Mouse (Mus musculus): ENCODE results near the gene Rexo4. TPM values are rescaled to one million over a fixed set of nuclear protein-coding genes. Genes with fewer than 3 reads are reported as not detected.

Gene Rexo4
- polyA plus RNA-seq, 1 experiment from 2014 or later = 49.7 TPM

GRCm38 (mm10) chr2:26907109-26907508, 57.1 kb downstream of the Rexo4 start:
- peaks cover 21% of the 10 kb centered on the region for H3K4me1 ChIP-seq (ENCODE audit: control insufficient read depth, insufficient read depth, low read length)
- no peak overlapping the region for H3K4me2 ChIP-seq (replicated peaks; ENCODE audit: low read depth, low read length)
- H3K27me3 ChIP-seq (ENCODE audit: control insufficient read depth, insufficient read depth, low read length) = no peaks in the 10 kb centered on the region
- H3K27ac ChIP-seq (ENCODE audit: low read depth, low read length) = no peak overlapping the region
- H3K36me3 ChIP-seq (ENCODE audit: control insufficient read depth, insufficient read depth, low read length) = peaks cover 42% of the 10 kb centered on the region
- no peaks in the 10 kb centered on the region for H3K9me3 ChIP-seq (ENCODE audit: control insufficient read depth, low read length)
- WGBS = 54% methylated on average over 4 of the region's 4 CpGs
- H3K9ac ChIP-seq (ENCODE audit: low read depth, low read length) = no peak overlapping the region
- no peak overlapping the region for H3K4me3 ChIP-seq (ENCODE audit: low read length)
- ATAC-seq (ENCODE audit: low FRiP score, low TSS enrichment) = no peak

GRCm38 (mm10) chr2:26906431-26906830, 57.8 kb downstream of the Rexo4 start:
- Histone ChIP-seq H3K36me3 (ENCODE audit: control insufficient read depth, insufficient read depth, low read length) (peaks cover 36% of the 10 kb centered on the region), H3K4me2 (replicated peaks; ENCODE audit: low read depth, low read length) (no peak overlapping the region), H3K9me3 (ENCODE audit: control insufficient read depth, low read length) (no peaks in the 10 kb centered on the region), H3K4me1 (ENCODE audit: control insufficient read depth, insufficient read depth, low read length) (peaks cover 22% of the 10 kb centered on the region), H3K4me3 (ENCODE audit: low read length) (no peak overlapping the region), H3K27me3 (ENCODE audit: control insufficient read depth, insufficient read depth, low read length) (no peaks in the 10 kb centered on the region), H3K27ac (ENCODE audit: low read depth, low read length) (no peak overlapping the region), H3K9ac (ENCODE audit: low read depth, low read length) (no peak overlapping the region)
- ATAC-seq (ENCODE audit: low FRiP score, low TSS enrichment) = no peak
- 94% methylated on average over 3 of the region's 3 CpGs for WGBS

GRCm38 (mm10) chr2:26905936-26906335, 58.2 kb downstream of the Rexo4 start:
- no peak overlapping the region for H3K9ac ChIP-seq (ENCODE audit: low read depth, low read length)
- peaks cover 35% of the 10 kb centered on the region for H3K36me3 ChIP-seq (ENCODE audit: control insufficient read depth, insufficient read depth, low read length)
- 93% methylated on average over 2 of the region's 2 CpGs for WGBS
- no peak overlapping the region for H3K27ac ChIP-seq (ENCODE audit: low read depth, low read length)
- no peak overlapping the region for H3K4me3 ChIP-seq (ENCODE audit: low read length)
- H3K27me3 ChIP-seq (ENCODE audit: control insufficient read depth, insufficient read depth, low read length) = no peaks in the 10 kb centered on the region
- no peak for ATAC-seq (ENCODE audit: low FRiP score, low TSS enrichment)
- H3K4me1 ChIP-seq (ENCODE audit: control insufficient read depth, insufficient read depth, low read length) = peaks cover 24% of the 10 kb centered on the region
- no peaks in the 10 kb centered on the region for H3K9me3 ChIP-seq (ENCODE audit: control insufficient read depth, low read length)
- no peak overlapping the region for H3K4me2 ChIP-seq (replicated peaks; ENCODE audit: low read depth, low read length)

Other genes starting within 250 kb of the Rexo4 start
- gene Abo, start 99.4 kb downstream of the Rexo4 start, polyA plus RNA-seq (2014; fragmentation: Nextera tagmentation; extraction: Ambion mirVana) = not detected in 2 replicates
- 14.6 and 19.0 TPM in 2 replicates for gene Surf6, start 61.5 kb downstream of the Rexo4 start, polyA plus RNA-seq (2014; fragmentation: Nextera tagmentation; extraction: Ambion mirVana)
- gene Med22, start 53.7 kb downstream of the Rexo4 start, polyA plus RNA-seq (2014; fragmentation: Nextera tagmentation; extraction: Ambion mirVana) = 27.0 and 35.2 TPM in 2 replicates
- gene Rpl7a, start 53.6 kb downstream of the Rexo4 start, polyA plus RNA-seq (2014; fragmentation: Nextera tagmentation; extraction: Ambion mirVana) = 790 and 884 TPM in 2 replicates
- gene Surf2, start 48.0 kb downstream of the Rexo4 start, polyA plus RNA-seq (2014; fragmentation: Nextera tagmentation; extraction: Ambion mirVana) = 40.1 and 46.5 TPM in 2 replicates
- gene Surf1, start 47.9 kb downstream of the Rexo4 start, polyA plus RNA-seq (2014; fragmentation: Nextera tagmentation; extraction: Ambion mirVana) = 48.1 and 51.1 TPM in 2 replicates
- 124 and 187 TPM in 2 replicates for gene Surf4, start 30.5 kb downstream of the Rexo4 start, polyA plus RNA-seq (2014; fragmentation: Nextera tagmentation; extraction: Ambion mirVana)
- gene Stkld1, start 30.3 kb downstream of the Rexo4 start, polyA plus RNA-seq (2014; fragmentation: Nextera tagmentation; extraction: Ambion mirVana) = 0.09 TPM in 1 of 2 replicates, not detected in the other
- 0.05 and 0.06 TPM in 2 replicates for gene Adamts13, start 9.0 kb upstream of the Rexo4 start, polyA plus RNA-seq (2014; fragmentation: Nextera tagmentation; extraction: Ambion mirVana)
- gene Cacfd1, start 45.5 kb upstream of the Rexo4 start, polyA plus RNA-seq (2014; fragmentation: Nextera tagmentation; extraction: Ambion mirVana) = 36.7 and 56.5 TPM in 2 replicates
- gene Slc2a6, start 63.6 kb upstream of the Rexo4 start, polyA plus RNA-seq (2014; fragmentation: Nextera tagmentation; extraction: Ambion mirVana) = 0.37 and 0.64 TPM in 2 replicates
- 0.54 TPM in 1 of 2 replicates, not detected in the other for gene Mymk, start 107.8 kb upstream of the Rexo4 start, polyA plus RNA-seq (2014; fragmentation: Nextera tagmentation; extraction: Ambion mirVana)
- 0.51 and 0.65 TPM in 2 replicates for gene Adamtsl2, start 115.0 kb upstream of the Rexo4 start, polyA plus RNA-seq (2014; fragmentation: Nextera tagmentation; extraction: Ambion mirVana)
- not detected in 2 replicates for gene Fam163b, start 178.1 kb upstream of the Rexo4 start, polyA plus RNA-seq (2014; fragmentation: Nextera tagmentation; extraction: Ambion mirVana)
- not detected in 2 replicates for gene Dbh, start 200.8 kb upstream of the Rexo4 start, polyA plus RNA-seq (2014; fragmentation: Nextera tagmentation; extraction: Ambion mirVana)